Mouse (Mus musculus) liver, embryonic 12.5 days (tissue): Measurements from ENCODE around the gene Spout1. TPM values are rescaled to one million over a fixed set of nuclear protein-coding genes. Genes with fewer than 3 reads are reported as not detected.
A peak's percentile ranks its signal among the peaks of the same experiment; 100 is the strongest.
"Not testable (repeated sequence)": the region's sequence is repeated elsewhere in the genome, so short reads cannot be mapped to it uniquely, and the experiment has no call there.

Experiments used
- ATAC-seq: fragments of 200-750 bp; cut with Nextera tagmentation; 2 replicates; pipeline ENCODE4 v1.8.0; 2017; ENCODE audit warnings: moderate number of reproducible peaks, mild to moderate bottlenecking, moderate library complexity
- H3K27ac ChIP-seq: fragments of 300-500 bp; sonication (generic); 2 replicates; pipeline ENCODE4 v1.5.1; 2016; ENCODE audit warnings: mild to moderate bottlenecking
- H3K27me3 ChIP-seq: fragments of 300-500 bp; sonication (generic); replicated peaks from 2 replicates; pipeline ENCODE4 v1.6.1; 2016; ENCODE audit warnings: mild to moderate bottlenecking, moderate library complexity
- H3K36me3 ChIP-seq: fragments of 300-500 bp; sonication (generic); 2 replicates; pipeline ENCODE4 v1.6.1; 2016; ENCODE audit warnings: mild to moderate bottlenecking, moderate library complexity
- H3K4me1 ChIP-seq: fragments of 300-500 bp; sonication (generic); 2 replicates; pipeline ENCODE4 v1.6.1; 2016
- H3K4me2 ChIP-seq: fragments of 300-500 bp; sonication (generic); 2 replicates; pipeline ENCODE4 v1.6.1; 2016; ENCODE audit warnings: mild to moderate bottlenecking, moderate library complexity
- H3K4me3 ChIP-seq: fragments of 300-500 bp; sonication (generic); 2 replicates; pipeline ENCODE4 v1.5.1; 2016; ENCODE audit warnings: mild to moderate bottlenecking, moderate library complexity
- H3K9ac ChIP-seq: fragments of 300-500 bp; sonication (generic); 2 replicates; pipeline ENCODE4 v1.6.1; 2016; ENCODE audit warnings: mild to moderate bottlenecking, moderate library complexity
- H3K9me3 ChIP-seq: fragments of 300-500 bp; sonication (generic); replicated peaks from 2 replicates; pipeline ENCODE4 v1.6.1; 2016; ENCODE audit warnings: mild to moderate bottlenecking, moderate library complexity
- WGBS: fragments of 180-500 bp; shearing (Covaris S2); methylation state at CpG from one replicate; pipeline ENCODE4 v1.1.7; 2016; ENCODE audit not compliant: insufficient replicate concordance; 5-methylcytosine and 5-hydroxymethylcytosine counted together
- polyA plus RNA-seq: library from polyadenylated mRNA; unstranded; fragments of >200 nt; fragmentation: Nextera tagmentation; extraction: Ambion mirVana; gene quantifications from 2 replicates; pipeline ENCODE4 v1.2.1, GENCODE M21; 2016

Gene Spout1
- polyA plus RNA-seq, 1 experiment from 2014 or later, result 54.4 TPM

GRCm38 (mm10) chr2:30175897-30176296 is 2.4 kb downstream of the Spout1 start:
- Histone ChIP-seq H3K4me3 (no peak overlapping the region), H3K4me2 (no peak overlapping the region), H3K27ac (no peak overlapping the region), H3K27me3 (no peaks in the 10 kb centered on the region), H3K4me1 (peaks cover 41% of the 10 kb centered on the region), H3K9ac (no peak overlapping the region), H3K9me3 (0 out of 2 replicates have a peak, but pooled peaks cover 4% of the 10 kb centered on the region), H3K36me3 (peaks cover 50% of the 10 kb centered on the region)
- ATAC-seq, result no peak
- WGBS, result 82% methylated on average over 8 of the region's 8 CpGs

GRCm38 (mm10) chr2:30173541-30174240 is 4.6 kb downstream of the Spout1 start:
- Histone ChIP-seq H3K36me3 (peaks cover 50% of the 10 kb centered on the region), H3K4me1 (peaks cover 38% of the 10 kb centered on the region), H3K27me3 (no peaks in the 10 kb centered on the region), H3K27ac (no peak overlapping the region), H3K4me3 (no peak overlapping the region), H3K9ac (no peak overlapping the region), H3K9me3 (0 out of 2 replicates have a peak, but pooled peaks cover 4% of the 10 kb centered on the region), H3K4me2 (no peak overlapping the region)
- ATAC-seq, result no peak
- 87% methylated on average over 20 of the region's 20 CpGs for WGBS

- peak overlapping the region; percentile 78 for H3K9ac ChIP-seq
- H3K4me1 ChIP-seq, result peaks cover 25% of the 10 kb centered on the region
- 1% methylated on average over 19 of the region's 19 CpGs for WGBS
- peak overlapping the region; percentile 82 for H3K27ac ChIP-seq
- peak overlapping the region; percentile 98 for H3K4me2 ChIP-seq
- H3K36me3 ChIP-seq, result peaks cover 48% of the 10 kb centered on the region
- H3K27me3 ChIP-seq, result no peaks in the 10 kb centered on the region
- ATAC-seq, result no peak
- H3K9me3 ChIP-seq, result peaks cover 9% of the 10 kb centered on the region
- peak overlapping the region; percentile 74 for H3K4me3 ChIP-seq
Measured at GRCm38 (mm10) chr2:30171997-30172382, 6.3 kb downstream of the Spout1 start.

- peak; percentile 91 for ATAC-seq
- Histone ChIP-seq H3K4me3 (peak within 1 kb of the TSS; percentile 74), H3K9me3 (peaks cover 14% of the 10 kb centered on the region), H3K27me3 (no peaks in the 10 kb centered on the region), H3K36me3 (peaks cover 43% of the 10 kb centered on the region), H3K9ac (peak within 1 kb of the TSS; percentile 78), H3K27ac (peak within 1 kb of the TSS; percentile 82), H3K4me2 (peak within 1 kb of the TSS; percentile 98), H3K4me1 (peaks cover 21% of the 10 kb centered on the region)
- WGBS, result 2% methylated on average over 75 of the region's 75 CpGs
Measured at GRCm38 (mm10) chr2:30171371-30171996, 6.8 kb downstream of the Spout1 start, which contains the start of gene Endog. Gene Endog (plus strand): TSS chr2:30171493.

- Histone ChIP-seq H3K36me3 (no peaks in the 10 kb centered on the region), H3K4me2 (no peak overlapping the region), H3K9ac (no peak overlapping the region), H3K4me1 (peaks cover 7% of the 10 kb centered on the region), H3K27ac (no peak overlapping the region), H3K4me3 (no peak overlapping the region), H3K9me3 (peaks cover 26% of the 10 kb centered on the region), H3K27me3 (no peaks in the 10 kb centered on the region)
- ATAC-seq, result no peak
- 48% methylated on average over 4 of the region's 4 CpGs for WGBS
Measured at GRCm38 (mm10) chr2:30166677-30167076, 11.6 kb downstream of the Spout1 start.

GRCm38 (mm10) chr2:30164340-30164932 is 13.8 kb downstream of the Spout1 start:
- H3K27ac ChIP-seq, result no peak overlapping the region
- 49% methylated on average over 9 of the region's 9 CpGs for WGBS
- H3K4me1 ChIP-seq, result no peaks in the 10 kb centered on the region
- H3K4me3 ChIP-seq, result no peak overlapping the region
- no peak overlapping the region for H3K9ac ChIP-seq
- no peaks in the 10 kb centered on the region for H3K27me3 ChIP-seq
- ATAC-seq, result no peak
- H3K4me2 ChIP-seq, result no peak overlapping the region
- peaks cover 26% of the 10 kb centered on the region for H3K9me3 ChIP-seq
- H3K36me3 ChIP-seq, result no peaks in the 10 kb centered on the region

GRCm38 (mm10) chr2:30161809-30162208 is 16.4 kb downstream of the Spout1 start:
- H3K4me3 ChIP-seq, result no peak overlapping the region
- H3K9me3 ChIP-seq, result peaks cover 19% of the 10 kb centered on the region

GRCm38 (mm10) chr2:30159871-30160270 is 18.4 kb downstream of the Spout1 start:
- H3K9ac ChIP-seq, H3K36me3 ChIP-seq, H3K4me2 ChIP-seq, H3K4me1 ChIP-seq, H3K4me3 ChIP-seq, H3K27ac ChIP-seq, H3K27me3 ChIP-seq, H3K9me3 ChIP-seq, ATAC-seq: not testable (repeated sequence)
- 71% methylated on average over 9 of the region's 10 CpGs for WGBS

More at GRCm38 (mm10) chr2:30161809-30162208, 16.4 kb downstream of the Spout1 start:
- no peaks in the 10 kb centered on the region for H3K4me1 ChIP-seq
- H3K27me3 ChIP-seq, result no peaks in the 10 kb centered on the region
- no peaks in the 10 kb centered on the region for H3K36me3 ChIP-seq
- ATAC-seq, result no peak
- no peak overlapping the region for H3K4me2 ChIP-seq
- H3K9ac ChIP-seq, result no peak overlapping the region
- H3K27ac ChIP-seq, result no peak overlapping the region

GRCm38 (mm10) chr2:30152616-30153015 is 25.6 kb downstream of the Spout1 start:
- H3K36me3 ChIP-seq, result peaks cover 38% of the 10 kb centered on the region
- H3K4me2 ChIP-seq, result no peak overlapping the region
- H3K9me3 ChIP-seq, result no peaks in the 10 kb centered on the region
- H3K27ac ChIP-seq, result no peak overlapping the region
- H3K9ac ChIP-seq, result no peak overlapping the region
- no peaks in the 10 kb centered on the region for H3K4me1 ChIP-seq
- H3K4me3 ChIP-seq, result no peak overlapping the region
- WGBS, result 85% methylated on average over 8 of the region's 8 CpGs
- H3K27me3 ChIP-seq, result no peaks in the 10 kb centered on the region
- ATAC-seq, result no peak

GRCm38 (mm10) chr2:30151840-30152239 is 26.4 kb downstream of the Spout1 start:
- no peaks in the 10 kb centered on the region for H3K9me3 ChIP-seq
- no peak overlapping the region for H3K4me2 ChIP-seq
- H3K36me3 ChIP-seq, result peaks cover 46% of the 10 kb centered on the region
- H3K4me3 ChIP-seq, result no peak overlapping the region
- ATAC-seq, result no peak
- H3K9ac ChIP-seq, result no peak overlapping the region
- no peak overlapping the region for H3K27ac ChIP-seq
- H3K27me3 ChIP-seq, result no peaks in the 10 kb centered on the region
- no peaks in the 10 kb centered on the region for H3K4me1 ChIP-seq
- 80% methylated on average over 11 of the region's 11 CpGs for WGBS

- Histone ChIP-seq H3K9ac (no peak overlapping the region), H3K4me1 (no peaks in the 10 kb centered on the region), H3K4me2 (no peak overlapping the region), H3K4me3 (no peak overlapping the region), H3K27me3 (no peaks in the 10 kb centered on the region), H3K9me3 (no peaks in the 10 kb centered on the region), H3K27ac (no peak overlapping the region), H3K36me3 (peaks cover 85% of the 10 kb centered on the region)
- ATAC-seq, result no peak
- 86% methylated on average over 4 of the region's 4 CpGs for WGBS
Measured at GRCm38 (mm10) chr2:30147466-30147865, 30.8 kb downstream of the Spout1 start.

GRCm38 (mm10) chr2:30144436-30144835 is 33.8 kb downstream of the Spout1 start:
- Histone ChIP-seq H3K9ac (no peak overlapping the region), H3K36me3 (peaks cover 87% of the 10 kb centered on the region), H3K27me3 (no peaks in the 10 kb centered on the region), H3K27ac (no peak overlapping the region), H3K4me3 (no peak overlapping the region), H3K4me1 (no peaks in the 10 kb centered on the region), H3K9me3 (no peaks in the 10 kb centered on the region), H3K4me2 (no peak overlapping the region)
- no peak for ATAC-seq
- 85% methylated on average over 4 of the region's 4 CpGs for WGBS
